Mouse (Mus musculus): ENCODE data around the gene Macf1. TPM values are rescaled to one million over a fixed set of nuclear protein-coding genes. Genes with fewer than 3 reads are reported as not detected.
"Not testable (repeated sequence)": the region's sequence is repeated elsewhere in the genome, so short reads cannot be mapped to it uniquely, and the experiment has no call there.

Macf1 gene
- polyA plus RNA-seq, 1 experiment from 2014 or later, result 41.2 TPM

- not testable (repeated sequence) for H3K9me3 ChIP-seq (replicated peaks); H3K9ac ChIP-seq; H3K4me2 ChIP-seq; H3K4me3 ChIP-seq (replicated peaks); H3K27ac ChIP-seq; H3K27me3 ChIP-seq; H3K36me3 ChIP-seq; ATAC-seq (replicated peaks; ENCODE audit: low FRiP score)
- H3K4me1 ChIP-seq, result peaks cover 18% of the 10 kb centered on the region
- 86% methylated on average over 5 of the region's 5 CpGs for WGBS
Measured at GRCm38 (mm10) chr4:123520123-123520522, 164.0 kb downstream of the Macf1 start.

GRCm38 (mm10) chr4:123515673-123516072 lies 168.5 kb downstream of the Macf1 start:
- 70% methylated on average over 1 of the region's 1 CpGs for WGBS
- no peak for ATAC-seq (replicated peaks; ENCODE audit: low FRiP score)
- no peak overlapping the region for H3K4me2 ChIP-seq
- H3K27me3 ChIP-seq, result no peaks in the 10 kb centered on the region
- H3K9ac ChIP-seq, result no peak overlapping the region
- peaks cover 6% of the 10 kb centered on the region; the same call in 1 of the 2 replicates for H3K4me1 ChIP-seq
- peaks cover 24% of the 10 kb centered on the region for H3K36me3 ChIP-seq
- no peaks in the 10 kb centered on the region for H3K9me3 ChIP-seq (replicated peaks)
- H3K27ac ChIP-seq, result no peak overlapping the region
- no peak overlapping the region for H3K4me3 ChIP-seq (replicated peaks)

GRCm38 (mm10) chr4:123510201-123510600 lies 174.0 kb downstream of the Macf1 start:
- Histone ChIP-seq H3K27ac (no peak overlapping the region), H3K4me2 (no peak overlapping the region), H3K9ac (no peak overlapping the region), H3K4me1 (no peaks in the 10 kb centered on the region), H3K4me3 (replicated peaks) (no peak overlapping the region), H3K9me3 (replicated peaks) (no peaks in the 10 kb centered on the region), H3K36me3 (peaks cover 74% of the 10 kb centered on the region), H3K27me3 (no peaks in the 10 kb centered on the region)
- 56% methylated on average over 1 of the region's 1 CpGs for WGBS
- ATAC-seq (replicated peaks; ENCODE audit: low FRiP score), result no peak

- ATAC-seq (replicated peaks; ENCODE audit: low FRiP score), result no peak
- Histone ChIP-seq H3K4me3 (replicated peaks) (no peak overlapping the region), H3K9ac (no peak overlapping the region), H3K4me2 (no peak overlapping the region), H3K27ac (no peak overlapping the region), H3K27me3 (no peaks in the 10 kb centered on the region), H3K4me1 (no peaks in the 10 kb centered on the region), H3K9me3 (replicated peaks) (no peaks in the 10 kb centered on the region), H3K36me3 (peaks cover 86% of the 10 kb centered on the region)
- 84% methylated on average over 3 of the region's 3 CpGs for WGBS
Measured at GRCm38 (mm10) chr4:123489086-123489485, 195.1 kb downstream of the Macf1 start.

- H3K27me3 ChIP-seq, result no peaks in the 10 kb centered on the region
- ATAC-seq (replicated peaks; ENCODE audit: low FRiP score), result no peak
- H3K36me3 ChIP-seq, result peaks cover 68% of the 10 kb centered on the region
- H3K4me3 ChIP-seq (replicated peaks), result no peak overlapping the region
- H3K9me3 ChIP-seq (replicated peaks), result no peaks in the 10 kb centered on the region
- no peak overlapping the region for H3K9ac ChIP-seq
- H3K4me1 ChIP-seq, result no peaks in the 10 kb centered on the region
- no peak overlapping the region for H3K27ac ChIP-seq
- 93% methylated on average over 4 of the region's 4 CpGs for WGBS
- no peak overlapping the region for H3K4me2 ChIP-seq
Measured at GRCm38 (mm10) chr4:123479991-123480390, 204.2 kb downstream of the Macf1 start.

GRCm38 (mm10) chr4:123478655-123479433 lies 205.3 kb downstream of the Macf1 start:
- Histone ChIP-seq H3K27ac (no peak overlapping the region; the same call in 1 of the 2 replicates), H3K4me2 (no peak overlapping the region), H3K27me3 (no peaks in the 10 kb centered on the region), H3K36me3 (peaks cover 72% of the 10 kb centered on the region), H3K9ac (no peak overlapping the region), H3K4me3 (replicated peaks) (no peak overlapping the region), H3K4me1 (no peaks in the 10 kb centered on the region), H3K9me3 (replicated peaks) (no peaks in the 10 kb centered on the region)
- no peak for ATAC-seq (replicated peaks; ENCODE audit: low FRiP score)
- WGBS, result 65% methylated on average over 7 of the region's 8 CpGs

- Histone ChIP-seq H3K27ac (no peak overlapping the region), H3K4me1 (no peaks in the 10 kb centered on the region), H3K9me3 (replicated peaks) (no peaks in the 10 kb centered on the region), H3K36me3 (peaks cover 70% of the 10 kb centered on the region), H3K9ac (no peak overlapping the region), H3K27me3 (no peaks in the 10 kb centered on the region), H3K4me3 (replicated peaks) (no peak overlapping the region), H3K4me2 (no peak overlapping the region)
- 75% methylated on average over 1 of the region's 1 CpGs for WGBS
- ATAC-seq (replicated peaks; ENCODE audit: low FRiP score), result no peak
Measured at GRCm38 (mm10) chr4:123465799-123466198, 218.4 kb downstream of the Macf1 start.

GRCm38 (mm10) chr4:123460595-123461272 lies 223.4 kb downstream of the Macf1 start:
- Histone ChIP-seq H3K4me2 (no peak overlapping the region), H3K27ac (no peak overlapping the region), H3K36me3 (peaks cover 91% of the 10 kb centered on the region), H3K27me3 (no peaks in the 10 kb centered on the region), H3K9ac (no peak overlapping the region), H3K9me3 (replicated peaks) (no peaks in the 10 kb centered on the region), H3K4me1 (no peaks in the 10 kb centered on the region), H3K4me3 (replicated peaks) (no peak overlapping the region)
- 80% methylated on average over 8 of the region's 8 CpGs for WGBS
- ATAC-seq (replicated peaks; ENCODE audit: low FRiP score), result no peak

- H3K36me3 ChIP-seq, result peaks cover 83% of the 10 kb centered on the region
Measured at GRCm38 (mm10) chr4:123454871-123455640, 229.1 kb downstream of the Macf1 start.

GRCm38 (mm10) chr4:123453729-123454128 lies 230.4 kb downstream of the Macf1 start:
- no peak overlapping the region for H3K27ac ChIP-seq
- no peak overlapping the region for H3K4me3 ChIP-seq (replicated peaks)
- H3K9ac ChIP-seq, result no peak overlapping the region
- H3K4me1 ChIP-seq, result no peaks in the 10 kb centered on the region
- H3K27me3 ChIP-seq, result no peaks in the 10 kb centered on the region
- 97% methylated on average over 1 of the region's 1 CpGs for WGBS
- no peaks in the 10 kb centered on the region for H3K9me3 ChIP-seq (replicated peaks)
- peaks cover 84% of the 10 kb centered on the region for H3K36me3 ChIP-seq
- ATAC-seq (replicated peaks; ENCODE audit: low FRiP score), result no peak
- no peak overlapping the region for H3K4me2 ChIP-seq

More at GRCm38 (mm10) chr4:123454871-123455640, 229.1 kb downstream of the Macf1 start:
- 50% methylated on average over 7 of the region's 7 CpGs for WGBS
- no peaks in the 10 kb centered on the region for H3K9me3 ChIP-seq (replicated peaks)
- no peak overlapping the region for H3K9ac ChIP-seq
- no peak overlapping the region for H3K4me2 ChIP-seq
- H3K27me3 ChIP-seq, result no peaks in the 10 kb centered on the region
- H3K4me1 ChIP-seq, result no peaks in the 10 kb centered on the region
- no peak for ATAC-seq (replicated peaks; ENCODE audit: low FRiP score)
- H3K27ac ChIP-seq, result 0 out of 2 replicates have a peak overlapping the region, but pooled peaks have one; percentile 7
- no peak overlapping the region for H3K4me3 ChIP-seq (replicated peaks)

- Histone ChIP-seq H3K4me3 (replicated peaks) (no peak overlapping the region), H3K4me2 (no peak overlapping the region), H3K4me1 (no peaks in the 10 kb centered on the region), H3K9me3 (replicated peaks) (no peaks in the 10 kb centered on the region), H3K27ac (no peak overlapping the region), H3K36me3 (peaks cover 85% of the 10 kb centered on the region), H3K9ac (no peak overlapping the region), H3K27me3 (no peaks in the 10 kb centered on the region)
- WGBS, result 93% methylated on average over 3 of the region's 3 CpGs
- no peak for ATAC-seq (replicated peaks; ENCODE audit: low FRiP score)
Measured at GRCm38 (mm10) chr4:123451991-123452390, 232.2 kb downstream of the Macf1 start.

- no peaks in the 10 kb centered on the region for H3K27me3 ChIP-seq
- no peak overlapping the region for H3K9ac ChIP-seq
- no peak overlapping the region for H3K4me2 ChIP-seq
- no peak overlapping the region for H3K4me3 ChIP-seq (replicated peaks)
- no peak for ATAC-seq (replicated peaks; ENCODE audit: low FRiP score)
- H3K9me3 ChIP-seq (replicated peaks), result no peaks in the 10 kb centered on the region
- H3K27ac ChIP-seq, result no peak overlapping the region
- H3K4me1 ChIP-seq, result no peaks in the 10 kb centered on the region
- H3K36me3 ChIP-seq, result peaks cover 82% of the 10 kb centered on the region
Measured at GRCm38 (mm10) chr4:123449304-123449703, 234.9 kb downstream of the Macf1 start.

Measured in kidney, embryonic 15.5 days (tissue).